Mouse (Mus musculus): ENCODE results near the gene Lhx2.

Lhx2 gene

GRCm38 (mm10) chr2:38359811-38360210 is 20.7 kb downstream of the Lhx2 start:
- peak; percentile 57 for DNase-seq (ENCODE audit: low spot score)

- no peak for DNase-seq (ENCODE audit: low spot score)
Measured at GRCm38 (mm10) chr2:38366222-38366621, 27.1 kb downstream of the Lhx2 start.

GRCm38 (mm10) chr2:38367023-38367422 is 27.9 kb downstream of the Lhx2 start:
- no peak for DNase-seq (ENCODE audit: low spot score)

GRCm38 (mm10) chr2:38367852-38368251 is 28.8 kb downstream of the Lhx2 start:
- DNase-seq (ENCODE audit: low spot score), result no peak

GRCm38 (mm10) chr2:38368746-38369330 is 29.8 kb downstream of the Lhx2 start:
- peak; percentile 61 for DNase-seq (ENCODE audit: low spot score)

- DNase-seq (ENCODE audit: low spot score), result no peak
Measured at GRCm38 (mm10) chr2:38375606-38376304, 36.7 kb downstream of the Lhx2 start.

- no peak for DNase-seq (ENCODE audit: low spot score)
Measured at GRCm38 (mm10) chr2:38377254-38377653, 38.2 kb downstream of the Lhx2 start.

- peak; percentile 18 for DNase-seq (ENCODE audit: low spot score)
Measured at GRCm38 (mm10) chr2:38378346-38378745, 39.3 kb downstream of the Lhx2 start.

GRCm38 (mm10) chr2:38378849-38379545 is 39.9 kb downstream of the Lhx2 start:
- DNase-seq (ENCODE audit: low spot score), result no peak

GRCm38 (mm10) chr2:38379546-38379870 is 40.4 kb downstream of the Lhx2 start:
- no peak for DNase-seq (ENCODE audit: low spot score)

GRCm38 (mm10) chr2:38380136-38381083 is 41.3 kb downstream of the Lhx2 start:
- DNase-seq (ENCODE audit: low spot score), result no peak

GRCm38 (mm10) chr2:38387568-38388262 is 48.6 kb downstream of the Lhx2 start:
- no peak for DNase-seq (ENCODE audit: low spot score)

GRCm38 (mm10) chr2:38394977-38395868 is 56.1 kb downstream of the Lhx2 start:
- DNase-seq (ENCODE audit: low spot score), result no peak

GRCm38 (mm10) chr2:38395869-38396236 is 56.8 kb downstream of the Lhx2 start:
- no peak for DNase-seq (ENCODE audit: low spot score)

- DNase-seq (ENCODE audit: low spot score), result no peak
Measured at GRCm38 (mm10) chr2:38397306-38397705, 58.2 kb downstream of the Lhx2 start.

- DNase-seq (ENCODE audit: low spot score), result no peak
Measured at GRCm38 (mm10) chr2:38397882-38398281, 58.8 kb downstream of the Lhx2 start.

GRCm38 (mm10) chr2:38402611-38403010 is 63.5 kb downstream of the Lhx2 start:
- no peak for DNase-seq (ENCODE audit: low spot score)

- no peak for DNase-seq (ENCODE audit: low spot score)
Measured at GRCm38 (mm10) chr2:38403231-38403630, 64.2 kb downstream of the Lhx2 start.

GRCm38 (mm10) chr2:38404007-38404596 is 65.0 kb downstream of the Lhx2 start:
- no peak for DNase-seq (ENCODE audit: low spot score)

- DNase-seq (ENCODE audit: low spot score), result no peak
Measured at GRCm38 (mm10) chr2:38405356-38405755, 66.3 kb downstream of the Lhx2 start.

Data from lung, postnatal 25 days (tissue).